Mouse (Mus musculus) intestine, embryonic 15.5 days (tissue): Measurements from ENCODE around the gene Retreg1. TPM values are rescaled to one million over a fixed set of nuclear protein-coding genes. Genes with fewer than 3 reads are reported as not detected.

ENCODE experiments used
- ATAC-seq: fragments of 200-750 bp; cut with Nextera tagmentation; 2 replicates; pipeline ENCODE4 v1.8.0; 2017; ENCODE audit warnings: moderate TSS enrichment, moderate library complexity
- H3K27ac ChIP-seq: fragments of 300-500 bp; sonication (generic); 2 replicates; pipeline ENCODE4 v1.5.1; 2015; ENCODE audit warnings: mild to moderate bottlenecking, inconsistent platforms
- H3K27me3 ChIP-seq: fragments of 300-500 bp; sonication (generic); replicated peaks from 2 replicates; pipeline ENCODE4 v1.6.1; 2015; ENCODE audit warnings: inconsistent platforms
- H3K36me3 ChIP-seq: fragments of 300-500 bp; sonication (generic); 2 replicates; pipeline ENCODE4 v1.6.1; 2015; ENCODE audit warnings: inconsistent platforms
- H3K4me1 ChIP-seq: fragments of 300-500 bp; sonication (generic); replicated peaks from 2 replicates; pipeline ENCODE4 v1.6.1; 2015; ENCODE audit warnings: inconsistent platforms
- H3K4me2 ChIP-seq: fragments of 300-500 bp; sonication (generic); replicated peaks from 2 replicates; pipeline ENCODE4 v1.6.1; 2015; ENCODE audit warnings: mild to moderate bottlenecking, inconsistent platforms
- H3K4me3 ChIP-seq: fragments of 300-500 bp; sonication (generic); replicated peaks from 2 replicates; pipeline ENCODE4 v1.5.1; 2015; ENCODE audit warnings: inconsistent platforms
- H3K9ac ChIP-seq: fragments of 300-500 bp; sonication (generic); 2 replicates; pipeline ENCODE4 v1.6.1; 2015; ENCODE audit warnings: inconsistent platforms
- H3K9me3 ChIP-seq: fragments of 300-500 bp; sonication (generic); 2 replicates; pipeline ENCODE4 v1.6.1; 2016; ENCODE audit warnings: inconsistent platforms
- WGBS: fragments of 180-500 bp; shearing (Covaris S2); methylation state at CpG from one replicate; pipeline ENCODE4 v1.1.7; 2015; 5-methylcytosine and 5-hydroxymethylcytosine counted together
- polyA plus RNA-seq: library from polyadenylated mRNA; unstranded; fragments of >200 nt; fragmentation: Nextera tagmentation; extraction: Ambion mirVana; gene quantifications from 2 replicates; pipeline ENCODE4 v1.2.1, GENCODE M21; 2015

The Retreg1 gene
- polyA plus RNA-seq, 1 experiment from 2014 or later, result 10.7 TPM

DNA sequence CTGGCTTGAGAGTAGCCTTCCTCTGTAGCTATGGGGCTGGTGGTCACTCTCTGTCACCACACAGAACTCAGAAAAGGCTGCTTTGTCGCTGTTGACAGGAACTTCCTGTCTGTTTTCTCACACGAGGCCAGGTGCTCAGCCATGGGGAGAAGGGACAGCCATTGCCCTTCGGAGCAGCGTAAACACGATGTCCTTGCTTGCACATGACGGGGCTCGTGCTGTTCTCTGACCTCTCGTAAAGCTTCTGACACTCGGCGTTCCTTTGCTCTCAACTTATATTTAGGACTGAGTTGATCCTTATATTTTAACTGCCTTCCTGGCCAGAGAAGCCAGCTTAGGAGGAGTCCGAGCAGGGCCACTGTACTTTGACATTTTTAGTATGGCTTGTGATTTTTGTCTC lies 86.5 kb downstream of the Retreg1 start:
- Histone ChIP-seq H3K4me2 (no peak overlapping the region), H3K27ac (no peak overlapping the region), H3K4me1 (0 out of 2 replicates have a peak, but pooled peaks cover 2% of the 10 kb centered on the region), H3K27me3 (no peaks in the 10 kb centered on the region), H3K9ac (no peak overlapping the region), H3K36me3 (no peaks in the 10 kb centered on the region), H3K4me3 (no peak overlapping the region), H3K9me3 (no peaks in the 10 kb centered on the region)
- WGBS, result 54% methylated on average over 11 of the region's 11 CpGs
- no peak for ATAC-seq

- Histone ChIP-seq H3K9me3 (no peaks in the 10 kb centered on the region), H3K36me3 (no peaks in the 10 kb centered on the region), H3K4me2 (no peak overlapping the region), H3K27me3 (no peaks in the 10 kb centered on the region), H3K4me1 (0 out of 2 replicates have a peak, but pooled peaks cover 2% of the 10 kb centered on the region), H3K9ac (no peak overlapping the region), H3K4me3 (no peak overlapping the region), H3K27ac (no peak overlapping the region)
- WGBS, result 82% methylated on average over 10 of the region's 10 CpGs
- no peak for ATAC-seq
Observed at GRCm38 (mm10) chr15:25929936-25930335, 87.0 kb downstream of the Retreg1 start.

DNA sequence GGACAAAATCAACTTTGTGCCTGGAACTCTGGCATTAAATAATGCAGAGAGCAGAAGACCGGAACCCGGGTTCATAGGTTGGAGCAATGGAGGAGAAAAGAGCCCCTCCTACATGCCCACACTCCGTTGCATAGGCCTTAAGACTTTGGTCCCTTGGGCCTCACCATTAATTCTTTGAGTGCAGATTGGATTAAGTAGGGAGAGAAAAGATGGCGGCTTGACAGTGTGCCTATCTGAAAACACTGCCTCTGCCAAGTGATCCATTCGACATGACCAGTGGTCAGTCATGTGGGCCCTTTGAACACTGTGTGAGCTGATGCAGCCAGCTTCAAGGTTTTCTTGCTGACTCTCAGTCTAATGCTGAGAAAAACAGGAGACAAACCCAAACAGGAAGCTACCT lies 87.7 kb downstream of the Retreg1 start:
- no peak overlapping the region for H3K4me3 ChIP-seq
- H3K27ac ChIP-seq, result no peak overlapping the region
- no peaks in the 10 kb centered on the region for H3K27me3 ChIP-seq
- H3K4me2 ChIP-seq, result no peak overlapping the region
- no peaks in the 10 kb centered on the region for H3K9me3 ChIP-seq
- H3K4me1 ChIP-seq, result 0 out of 2 replicates have a peak, but pooled peaks cover 2% of the 10 kb centered on the region
- no peaks in the 10 kb centered on the region for H3K36me3 ChIP-seq
- WGBS, result 95% methylated on average over 5 of the region's 5 CpGs
- no peak overlapping the region for H3K9ac ChIP-seq
- no peak for ATAC-seq

DNA sequence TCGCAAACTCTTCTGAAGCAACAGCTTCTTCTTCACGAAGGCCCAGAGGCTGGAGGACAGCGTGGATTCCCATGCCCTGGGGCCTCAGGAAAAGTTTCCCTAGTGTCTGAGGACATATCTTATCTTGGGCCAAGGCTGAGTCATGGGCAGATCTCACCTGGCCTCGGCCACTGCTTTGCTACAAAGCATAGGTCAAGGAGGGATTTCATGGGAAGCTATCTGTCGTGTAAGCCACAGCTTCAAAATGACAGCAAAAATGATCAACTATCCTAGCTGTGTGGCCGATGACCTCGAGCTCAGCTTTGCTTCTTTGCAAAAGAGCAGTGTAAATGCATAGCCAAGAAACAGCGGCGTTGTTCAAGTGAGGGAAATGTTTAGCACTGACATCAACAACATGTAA lies 89.5 kb downstream of the Retreg1 start:
- H3K4me3 ChIP-seq, result no peak overlapping the region
- peak; percentile 54 for ATAC-seq
- 0 out of 2 replicates have a peak, but pooled peaks cover 2% of the 10 kb centered on the region for H3K4me1 ChIP-seq
- peak overlapping the region; percentile 75 for H3K27ac ChIP-seq
- H3K4me2 ChIP-seq, result 0 out of 2 replicates have a peak overlapping the region, but pooled peaks have one; percentile 11
- no peaks in the 10 kb centered on the region for H3K27me3 ChIP-seq
- no peak overlapping the region for H3K9ac ChIP-seq
- no peaks in the 10 kb centered on the region for H3K9me3 ChIP-seq
- H3K36me3 ChIP-seq, result no peaks in the 10 kb centered on the region
- 59% methylated on average over 9 of the region's 9 CpGs for WGBS

GRCm38 (mm10) chr15:25932937-25933684 lies 90.1 kb downstream of the Retreg1 start:
- 0 out of 2 replicates have a peak, but pooled peaks cover 2% of the 10 kb centered on the region for H3K4me1 ChIP-seq
- no peaks in the 10 kb centered on the region for H3K27me3 ChIP-seq
- peak overlapping the region; percentile 28 for H3K4me2 ChIP-seq
- WGBS, result 47% methylated on average over 16 of the region's 16 CpGs
- peak overlapping the region; percentile 75 for H3K27ac ChIP-seq
- no peak overlapping the region for H3K4me3 ChIP-seq
- no peak overlapping the region for H3K9ac ChIP-seq
- ATAC-seq, result peak; percentile 87
- H3K9me3 ChIP-seq, result no peaks in the 10 kb centered on the region
- H3K36me3 ChIP-seq, result no peaks in the 10 kb centered on the region

GRCm38 (mm10) chr15:25933685-25934108 lies 90.7 kb downstream of the Retreg1 start:
- Histone ChIP-seq H3K36me3 (no peaks in the 10 kb centered on the region), H3K27me3 (no peaks in the 10 kb centered on the region), H3K9me3 (no peaks in the 10 kb centered on the region), H3K27ac (0 out of 2 replicates have a peak overlapping the region, but pooled peaks have one; percentile 75), H3K4me1 (0 out of 2 replicates have a peak, but pooled peaks cover 2% of the 10 kb centered on the region), H3K4me3 (no peak overlapping the region), H3K9ac (no peak overlapping the region), H3K4me2 (peak overlapping the region; percentile 28)
- WGBS, result 49% methylated on average over 7 of the region's 7 CpGs
- peak; percentile 67 for ATAC-seq

- H3K4me1 ChIP-seq, result 0 out of 2 replicates have a peak, but pooled peaks cover 2% of the 10 kb centered on the region
- H3K27ac ChIP-seq, result no peak overlapping the region
- ATAC-seq, result no peak
- WGBS, result 88% methylated on average over 7 of the region's 7 CpGs
- H3K4me2 ChIP-seq, result no peak overlapping the region
- no peaks in the 10 kb centered on the region for H3K36me3 ChIP-seq
- H3K9ac ChIP-seq, result no peak overlapping the region
- no peaks in the 10 kb centered on the region for H3K27me3 ChIP-seq
- no peaks in the 10 kb centered on the region for H3K9me3 ChIP-seq
- no peak overlapping the region for H3K4me3 ChIP-seq
Observed at GRCm38 (mm10) chr15:25934411-25934810, 91.4 kb downstream of the Retreg1 start.

DNA sequence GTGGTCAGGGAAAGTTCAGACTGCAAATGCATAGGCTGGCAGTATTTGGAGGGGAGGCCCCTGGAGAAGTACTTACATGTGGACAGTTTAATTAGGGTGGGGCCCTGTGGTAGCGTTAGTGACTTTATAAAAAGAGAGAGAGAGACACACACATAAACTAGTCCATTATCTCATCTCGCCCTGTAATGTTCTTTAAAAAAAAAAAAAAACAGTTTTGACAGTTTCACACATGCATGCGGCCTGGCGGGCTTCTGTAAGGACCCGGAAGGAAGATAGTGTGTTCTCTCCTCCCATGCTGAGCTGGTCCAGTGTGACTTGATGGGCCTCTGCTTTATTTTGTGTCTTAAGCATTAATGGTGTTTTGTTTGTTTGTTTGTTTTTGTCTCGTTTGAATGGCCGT lies 95.5 kb downstream of the Retreg1 start:
- H3K27ac ChIP-seq, result no peak overlapping the region
- no peaks in the 10 kb centered on the region for H3K9me3 ChIP-seq
- H3K4me3 ChIP-seq, result no peak overlapping the region
- no peaks in the 10 kb centered on the region for H3K27me3 ChIP-seq
- no peaks in the 10 kb centered on the region for H3K36me3 ChIP-seq
- no peak overlapping the region for H3K9ac ChIP-seq
- no peaks in the 10 kb centered on the region for H3K4me1 ChIP-seq
- no peak for ATAC-seq
- H3K4me2 ChIP-seq, result no peak overlapping the region
- WGBS, result 91% methylated on average over 7 of the region's 7 CpGs

DNA sequence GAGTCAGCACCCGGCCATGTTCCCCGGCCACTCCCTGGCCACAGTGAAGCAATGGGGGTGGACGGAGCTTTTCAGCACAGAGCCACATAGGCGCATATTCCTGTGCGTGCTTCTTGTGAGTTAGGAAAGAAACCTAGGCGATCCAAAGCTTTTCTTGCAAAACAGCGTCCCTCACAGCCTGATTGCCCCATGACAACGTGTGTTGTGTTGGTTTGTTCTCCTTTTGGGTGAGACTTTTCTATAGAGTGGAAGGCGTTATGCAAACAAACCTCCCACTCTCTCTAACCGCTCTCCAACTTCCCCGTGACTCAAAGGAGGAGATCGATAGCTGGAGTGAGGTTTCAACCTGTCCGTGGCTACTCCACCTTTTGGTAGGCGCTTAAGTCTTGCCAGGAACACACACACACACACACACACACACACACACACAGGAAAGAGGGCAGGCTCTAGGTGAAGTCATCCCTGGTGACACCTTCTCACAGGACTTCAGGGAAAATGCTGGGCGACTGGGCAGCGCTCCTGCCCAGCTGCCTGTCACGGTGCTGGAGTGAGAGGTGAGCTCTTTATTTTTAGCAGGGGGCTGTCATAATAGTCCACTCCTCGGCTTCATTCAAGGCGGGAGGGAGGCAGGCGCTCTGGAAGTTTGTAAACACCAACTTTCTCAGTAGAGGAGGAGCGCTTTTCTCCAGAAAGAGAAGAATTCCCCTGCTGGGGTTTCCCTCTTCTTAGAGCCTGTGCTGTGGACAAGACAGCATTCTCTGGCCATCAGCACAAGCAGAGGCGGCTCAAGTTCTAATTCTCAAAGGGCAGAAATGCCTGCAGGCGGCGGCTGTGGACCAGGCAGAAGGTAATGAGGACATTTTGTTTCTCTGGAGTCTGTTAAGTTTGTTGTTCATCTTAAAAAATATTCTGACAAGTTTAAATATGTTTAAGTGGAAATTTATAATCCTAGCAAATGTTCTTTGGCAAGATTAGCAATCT lies 97.7 kb downstream of the Retreg1 start:
- Histone ChIP-seq H3K4me2 (peak overlapping the region; percentile 53), H3K4me1 (no peaks in the 10 kb centered on the region), H3K4me3 (peak overlapping the region; percentile 21), H3K27me3 (no peaks in the 10 kb centered on the region), H3K9me3 (no peaks in the 10 kb centered on the region), H3K9ac (no peak overlapping the region), H3K27ac (no peak overlapping the region; the same call in 1 of the 2 replicates), H3K36me3 (no peaks in the 10 kb centered on the region)
- 27% methylated on average over 24 of the region's 24 CpGs for WGBS
- ATAC-seq, result peak; percentile 61

DNA sequence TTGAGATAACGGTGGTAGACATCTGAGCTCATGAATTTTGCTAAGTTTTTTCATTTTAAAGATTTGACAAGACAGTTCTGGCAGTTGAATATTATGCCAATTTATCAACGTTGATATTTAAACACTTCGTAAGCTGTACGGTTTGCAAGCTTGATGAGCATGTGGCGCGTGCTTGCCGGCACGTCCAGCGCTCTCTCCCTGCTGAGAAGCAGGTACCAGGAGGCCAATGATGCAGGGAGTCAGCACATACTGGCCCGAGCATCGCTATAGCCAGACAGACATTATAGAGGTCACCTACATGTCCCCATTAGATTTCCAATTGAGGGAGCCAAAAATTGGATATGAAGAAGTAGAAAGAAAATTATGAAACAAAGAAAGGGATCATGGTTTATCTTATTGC lies 98.5 kb downstream of the Retreg1 start:
- H3K9ac ChIP-seq, result no peak overlapping the region
- H3K27ac ChIP-seq, result no peak overlapping the region
- no peaks in the 10 kb centered on the region for H3K36me3 ChIP-seq
- H3K4me1 ChIP-seq, result no peaks in the 10 kb centered on the region
- 73% methylated on average over 11 of the region's 11 CpGs for WGBS
- no peak overlapping the region for H3K4me2 ChIP-seq
- no peaks in the 10 kb centered on the region for H3K9me3 ChIP-seq
- no peak overlapping the region for H3K4me3 ChIP-seq
- H3K27me3 ChIP-seq, result no peaks in the 10 kb centered on the region
- ATAC-seq, result no peak

GRCm38 (mm10) chr15:25942415-25942814 lies 99.4 kb downstream of the Retreg1 start:
- Histone ChIP-seq H3K27ac (no peak overlapping the region), H3K27me3 (no peaks in the 10 kb centered on the region), H3K36me3 (no peaks in the 10 kb centered on the region), H3K4me2 (no peak overlapping the region), H3K9me3 (no peaks in the 10 kb centered on the region), H3K4me3 (no peak overlapping the region), H3K9ac (no peak overlapping the region), H3K4me1 (no peaks in the 10 kb centered on the region)
- 56% methylated on average over 4 of the region's 4 CpGs for WGBS
- peak; percentile 49 for ATAC-seq
